Mouse (Mus musculus) forebrain, embryonic 11.5 days (tissue): ENCODE results near the gene Gnl1. TPM values are rescaled to one million over a fixed set of nuclear protein-coding genes. Genes with fewer than 3 reads are reported as not detected.
"Not testable (repeated sequence)": the region's sequence is repeated elsewhere in the genome, so short reads cannot be mapped to it uniquely, and the experiment has no call there.

ENCODE experiments used
- ATAC-seq: fragments of 200-750 bp; cut with Nextera tagmentation; replicated peaks from 2 replicates; pipeline ENCODE4 v1.8.0; 2017; ENCODE audit warnings: moderate TSS enrichment; ENCODE audit not compliant: low FRiP score
- DNase-seq: peaks from one replicate; pipeline ENCODE4 v3.0.0-alpha.2; 2017; ENCODE audit warnings: low spot score
- H3K27ac ChIP-seq: fragments of 300-500 bp; sonication (generic); 2 replicates; pipeline ENCODE4 v1.5.1; 2014; ENCODE audit warnings: low read depth, low read length
- H3K27me3 ChIP-seq: fragments of 300-500 bp; sonication (generic); 2 replicates; pipeline ENCODE4 v1.6.1; 2014; ENCODE audit warnings: mild to moderate bottlenecking, low read length, mixed read lengths; ENCODE audit not compliant: control insufficient read depth, insufficient read depth
- H3K36me3 ChIP-seq: fragments of 300-500 bp; sonication (generic); 2 replicates; pipeline ENCODE4 v1.6.1; 2014; ENCODE audit warnings: mild to moderate bottlenecking, low read length, moderate library complexity, mixed read lengths; ENCODE audit not compliant: control insufficient read depth, insufficient read depth
- H3K4me1 ChIP-seq: fragments of 300-500 bp; sonication (generic); replicated peaks from 2 replicates; pipeline ENCODE4 v1.6.1; 2014; ENCODE audit warnings: low read length, mixed read lengths; ENCODE audit not compliant: control insufficient read depth, insufficient read depth
- H3K4me2 ChIP-seq: fragments of 300-500 bp; sonication (generic); 2 replicates; pipeline ENCODE4 v1.6.1; 2014; ENCODE audit warnings: low read depth, mild to moderate bottlenecking, low read length, moderate library complexity, mixed read lengths; ENCODE audit not compliant: severe bottlenecking
- H3K4me3 ChIP-seq: fragments of 300-500 bp; sonication (generic); 2 replicates; pipeline ENCODE4 v1.5.1; 2014; ENCODE audit warnings: low read depth, low read length
- H3K9ac ChIP-seq: fragments of 300-500 bp; sonication (generic); 2 replicates; pipeline ENCODE4 v1.6.1; 2014; ENCODE audit warnings: low read length
- H3K9me3 ChIP-seq: fragments of 300-500 bp; sonication (generic); 2 replicates; pipeline ENCODE4 v1.6.1; 2016; ENCODE audit warnings: low read length, mixed read lengths; ENCODE audit not compliant: control insufficient read depth
- WGBS: fragments of 180-500 bp; shearing (Covaris S2); extraction: QIAGEN DNeasy Blood & Tissue Kit; methylation state at CpG from one replicate; pipeline ENCODE4 v1.1.7; 2014; 5-methylcytosine and 5-hydroxymethylcytosine counted together
- microRNA counts: library from miRNA; unstranded; fragments of <30 nt; microRNA quantifications from one replicate; lab custom pipeline; 2015
- microRNA-seq: library from miRNA; unstranded; fragments of <30 nt; microRNA quantifications from one replicate; pipeline ENCODE4, GENCODE M21; 2016; ENCODE audit not compliant: insufficient number of aligned reads
- polyA plus RNA-seq: library from polyadenylated mRNA; unstranded; fragments of >200 nt; fragmentation: Nextera tagmentation; extraction: Ambion mirVana; gene quantifications from 2 replicates; pipeline ENCODE4 v1.2.1, GENCODE M21; 2014

The Gnl1 gene
- polyA plus RNA-seq, 1 experiment from 2014 or later, result 46.0 TPM

DNA sequence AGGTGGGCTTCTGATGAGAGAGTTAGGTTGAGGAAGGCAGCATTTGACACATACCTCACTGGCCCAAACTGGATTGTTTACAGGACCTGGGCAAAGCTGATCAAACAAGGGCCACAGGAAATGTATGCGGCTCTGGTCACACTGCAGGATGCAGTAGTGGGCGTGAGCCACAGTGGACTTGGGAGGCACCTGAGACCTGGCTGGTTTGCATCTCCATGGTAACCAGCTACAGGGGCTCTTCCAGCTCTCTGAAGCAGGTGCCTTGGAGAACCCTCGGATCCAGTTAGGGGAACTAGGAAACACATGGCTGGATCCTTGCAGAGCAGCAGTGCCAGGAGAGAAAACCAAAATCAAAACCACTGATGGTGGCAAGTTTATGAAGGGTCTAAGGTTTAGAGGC is 54.9 kb downstream of the Gnl1 start:
- not testable (repeated sequence) for H3K4me1 ChIP-seq, ATAC-seq, H3K36me3 ChIP-seq, H3K4me3 ChIP-seq, DNase-seq, H3K9me3 ChIP-seq, H3K9ac ChIP-seq, H3K4me2 ChIP-seq, H3K27ac ChIP-seq, H3K27me3 ChIP-seq
- WGBS, result 72% methylated on average over 3 of the region's 3 CpGs

DNA sequence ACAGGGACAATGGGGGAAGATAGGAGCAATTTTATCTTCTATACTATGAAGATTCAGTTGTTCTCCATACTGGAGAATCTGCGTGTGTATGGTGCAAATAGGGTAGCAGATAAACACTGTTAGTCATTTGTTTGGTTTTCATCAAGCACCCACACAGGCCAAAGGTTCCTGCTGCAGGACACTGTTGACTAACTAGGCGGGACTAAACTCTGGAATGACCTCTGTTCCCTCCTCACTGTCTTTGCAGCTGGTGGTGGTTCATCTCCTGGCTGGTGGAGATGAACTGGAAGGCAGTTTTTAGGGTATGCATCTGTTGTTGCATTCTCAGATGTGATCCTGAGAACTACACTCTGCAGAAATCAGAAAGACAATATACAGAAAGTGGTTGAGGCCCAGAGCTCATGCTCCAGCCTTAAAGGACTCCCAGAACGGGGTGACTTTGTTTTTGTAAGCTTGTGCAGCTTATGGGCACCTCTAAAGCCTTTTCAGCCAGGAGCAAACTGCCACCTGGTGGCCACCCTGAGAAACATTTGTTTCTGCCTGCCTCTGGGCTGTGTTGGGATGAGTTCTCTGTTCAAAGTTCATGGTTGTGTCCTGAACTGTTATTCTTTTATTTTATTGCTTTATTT is 55.5 kb downstream of the Gnl1 start:
- not testable (repeated sequence) for H3K4me3 ChIP-seq
- 37% methylated on average over 3 of the region's 3 CpGs for WGBS

DNA sequence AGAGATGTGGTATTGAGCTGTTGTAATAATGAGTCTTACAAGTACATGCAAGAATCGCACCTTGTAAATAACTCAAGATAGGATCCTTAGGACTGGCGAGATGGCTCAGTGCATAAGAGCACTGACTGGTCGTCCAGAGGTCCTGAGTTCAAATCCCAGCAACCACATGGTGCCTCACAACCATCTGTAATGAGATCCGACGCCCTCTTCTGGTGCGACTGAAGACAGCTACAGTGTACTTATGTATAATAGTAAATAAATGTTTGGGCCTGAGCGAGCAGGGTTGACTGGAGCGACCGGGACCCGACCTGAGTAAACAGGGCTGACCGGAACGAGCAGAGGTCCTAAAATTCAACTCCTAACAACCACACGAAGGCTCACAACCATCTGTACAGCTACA is 56.5 kb downstream of the Gnl1 start:
- not testable (repeated sequence) for H3K4me1 ChIP-seq, H3K4me2 ChIP-seq, H3K4me3 ChIP-seq, H3K9ac ChIP-seq, ATAC-seq, H3K27me3 ChIP-seq, DNase-seq, H3K9me3 ChIP-seq, H3K36me3 ChIP-seq, H3K27ac ChIP-seq
- WGBS, result 89% methylated on average over 13 of the region's 13 CpGs

More for the DNA sequence above, 55.5 kb downstream of the Gnl1 start:
- H3K4me1 ChIP-seq, H3K9ac ChIP-seq, H3K27ac ChIP-seq, DNase-seq, H3K27me3 ChIP-seq, H3K9me3 ChIP-seq, H3K4me2 ChIP-seq, ATAC-seq, H3K36me3 ChIP-seq: not testable (repeated sequence)

MicroRNAs within 50 kb of the gene (microRNA counts, 519-probe panel; counts per million panel counts)
- microRNA mmu-miR-877 (lab: Ali Mortazavi, UCI), result 31.2 counts per million

Small RNA genes within 50 kb of the gene (microRNA-seq; reads per million reads assigned to microRNA genes)
- gene Mir877, result 299 reads per million, percentile 51 among the genes with 10 or more reads in this experiment

Other genes with a start within 250 kb of the Gnl1 start
- 2.4 and 3.5 TPM in 2 replicates for gene Ier3, start 158.2 kb upstream of the Gnl1 start, polyA plus RNA-seq
- 48.5 and 49.5 TPM in 2 replicates for gene Flot1, start 156.6 kb upstream of the Gnl1 start, polyA plus RNA-seq
- 1,583 and 1,671 TPM in 2 replicates for gene Tubb5, start 141.5 kb upstream of the Gnl1 start, polyA plus RNA-seq
- 27.2 and 29.2 TPM in 2 replicates for gene Mdc1, start 138.3 kb upstream of the Gnl1 start, polyA plus RNA-seq
- gene Nrm, start 118.5 kb upstream of the Gnl1 start, polyA plus RNA-seq, result 65.7 and 68.8 TPM in 2 replicates
- 25.1 and 28.1 TPM in 2 replicates for gene Ppp1r18, start 114.3 kb upstream of the Gnl1 start, polyA plus RNA-seq
- 50.3 and 52.9 TPM in 2 replicates for gene Dhx16, start 100.0 kb upstream of the Gnl1 start, polyA plus RNA-seq
- 26.9 and 29.9 TPM in 2 replicates for gene 2310061I04Rik, start 82.4 kb upstream of the Gnl1 start, polyA plus RNA-seq
- gene Atat1, start 69.8 kb upstream of the Gnl1 start, polyA plus RNA-seq, result 213 and 224 TPM in 2 replicates
- gene Mrps18b, start 63.5 kb upstream of the Gnl1 start, polyA plus RNA-seq, result 66.1 and 66.8 TPM in 2 replicates
- gene Ppp1r10, start 63.4 kb upstream of the Gnl1 start, polyA plus RNA-seq, result 52.6 and 59.3 TPM in 2 replicates
- 108 and 122 TPM in 2 replicates for gene Abcf1, start 10.1 kb upstream of the Gnl1 start, polyA plus RNA-seq
- gene Prr3, start 385 bp downstream of the Gnl1 start, polyA plus RNA-seq, result 50.8 and 54.4 TPM in 2 replicates
- 3.5 and 4.3 TPM in 2 replicates for gene H2-T24, start 40.7 kb downstream of the Gnl1 start, polyA plus RNA-seq
- gene H2-T23, start 53.0 kb downstream of the Gnl1 start, polyA plus RNA-seq, result 3.1 and 3.4 TPM in 2 replicates
- 7.6 and 8.3 TPM in 2 replicates for gene H2-T22, start 62.9 kb downstream of the Gnl1 start, polyA plus RNA-seq
- gene Gm6034, start 63.1 kb downstream of the Gnl1 start, polyA plus RNA-seq, result not detected in 2 replicates
- not detected in 2 replicates for gene Gm11127, start 78.5 kb downstream of the Gnl1 start, polyA plus RNA-seq
- gene Gm19684, start 141.8 kb downstream of the Gnl1 start, polyA plus RNA-seq, result not detected in 2 replicates
- not detected in 2 replicates for gene Gm7030, start 149.6 kb downstream of the Gnl1 start, polyA plus RNA-seq
- not detected in 2 replicates for gene Gm8909, start 188.7 kb downstream of the Gnl1 start, polyA plus RNA-seq
- not detected in 2 replicates for gene H2-T3, start 210.4 kb downstream of the Gnl1 start, polyA plus RNA-seq